ENCODE assay signal across 13 mouse cellular contexts in the genomic region with DNA sequence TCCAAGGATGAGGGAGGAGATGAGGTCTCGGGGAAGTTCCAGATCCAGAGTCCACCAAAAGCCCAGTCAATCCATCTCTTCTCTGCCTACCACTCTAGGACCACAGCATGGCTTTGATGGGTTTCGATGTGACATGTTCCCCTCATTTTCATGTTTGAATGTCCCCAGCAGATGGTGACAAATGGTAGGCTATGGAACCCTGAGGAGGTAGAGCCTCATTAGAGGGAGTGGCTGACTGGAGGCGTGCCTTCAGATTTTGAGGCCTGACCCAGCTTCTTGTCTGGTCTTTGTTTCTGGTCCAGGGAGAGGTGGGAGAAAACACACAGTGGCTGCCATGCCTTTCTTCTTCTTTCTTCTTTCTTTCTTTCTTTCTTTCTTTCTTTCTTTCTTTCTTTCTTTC. TPM values are rescaled to one million over a fixed set of nuclear protein-coding genes. Genes with fewer than 3 reads are reported as not detected.
DNase-seq lines count a peak whose midpoint lies in the region; ATAC-seq lines count a peak whose summit lies in the region.
"Had no signal": no experiment of that assay in that cellular context is flagged by ENCODE, and none has a peak within 500 bp of the region (broad histone marks: within the 10 kb centered on the region; RNA-seq: fewer than 3 reads in every experiment).

No protein-coding gene starts in this region.

- no peaks in the 10 kb centered on the region for H3K9me3 ChIP-seq in kidney, embryonic 15.5 days (replicated peaks)

- peak; percentile 3 for DNase-seq in kidney, adult 18-20 months
- DNase-seq in A20 (ENCODE audit: low read depth, low spot score) = peak; percentile 26
- DNase-seq in T-cell, adult 2 months (ENCODE audit: low spot score) = peak; percentile 6
- peak; percentile 20 for DNase-seq in kidney, postnatal 14 days
- no peak for DNase-seq in urinary bladder, postnatal 25 days (ENCODE audit: low spot score)
- no peak for DNase-seq in adrenal gland, postnatal 4 days (ENCODE audit: low spot score in 2 of 2)
- no peak for DNase-seq in frontal cortex, postnatal 10 days (ENCODE audit: low spot score in 2 of 2)
- DNase-seq: midbrain, embryonic 14.5 days; right cerebral cortex, adult 18-20 months; thymus, postnatal 4 days had no signal

- H3K27me3 ChIP-seq in kidney, embryonic 15.5 days = no peaks in the 10 kb centered on the region

- H3K4me1 ChIP-seq in kidney, embryonic 15.5 days = no peaks in the 10 kb centered on the region

- no peak overlapping the region for H3K4me2 ChIP-seq in kidney, embryonic 15.5 days
- H3K4me2 ChIP-seq: hindbrain, embryonic 14.5 days had no signal

- no peak for ATAC-seq in kidney, embryonic 15.5 days (replicated peaks; ENCODE audit: low FRiP score)

- H3K27ac ChIP-seq in kidney, embryonic 15.5 days = no peak overlapping the region
- H3K27ac ChIP-seq: hindbrain, embryonic 14.5 days had no signal

- H3K9ac ChIP-seq in kidney, embryonic 15.5 days = no peak overlapping the region
- H3K9ac ChIP-seq: hindbrain, embryonic 14.5 days had no signal

- H3K4me3 ChIP-seq in kidney, embryonic 15.5 days (replicated peaks) = no peak overlapping the region

- 79% methylated on average over 3 of the region's 3 CpGs for WGBS in kidney, embryonic 15.5 days

- H3K36me3 ChIP-seq in kidney, embryonic 15.5 days = no peaks in the 10 kb centered on the region

RNA-seq across cellular contexts. Expression of gene Atg4a-ps, which starts 44.6 kb away (rescaled TPM):
- polyA plus RNA-seq in kidney, embryonic 15.5 days (2015; fragmentation: Nextera tagmentation; extraction: Ambion mirVana) = 0.13 TPM in 1 of 2 replicates, not detected in the other
- total RNA-seq in adrenal gland, postnatal 4 days (2021) = 1 to 10 TPM in 1 of 2 experiments, under 1 TPM in 1; 0.17 to 2.9 TPM
- polyA plus RNA-seq: midbrain, embryonic 14.5 days had no signal

RNA-seq across cellular contexts. Expression of gene Olfml3, which starts 47.3 kb away (rescaled TPM):
- polyA plus RNA-seq in kidney, embryonic 15.5 days (2015; fragmentation: Nextera tagmentation; extraction: Ambion mirVana) = 53.2 and 59.6 TPM in 2 replicates
- total RNA-seq in adrenal gland, postnatal 4 days (2021) = 10 to 100 TPM; 31.6 to 33.6 TPM

RNA-seq across cellular contexts. Expression of gene Gm10964, which starts 48.7 kb away (rescaled TPM):
- not detected in 2 replicates for polyA plus RNA-seq in kidney, embryonic 15.5 days (2015; fragmentation: Nextera tagmentation; extraction: Ambion mirVana)
- total RNA-seq in adrenal gland, postnatal 4 days (2021) = not detected
- polyA plus RNA-seq: hindbrain, embryonic 14.5 days; limb, embryonic 11.5 days; midbrain, embryonic 14.5 days had no signal

Comparison
In these comparisons a context has a peak if more than half of its experiments do, and no peak if none do; other contexts are left out.
1. DNase-seq: peak in kidney, adult 18-20 months (single experiment), A20 (single experiment), T-cell, adult 2 months (single experiment) and kidney, postnatal 14 days (single experiment); none in urinary bladder, postnatal 25 days (single experiment), adrenal gland, postnatal 4 days (0 of 2) and frontal cortex, postnatal 10 days (0 of 2).